Mouse (Mus musculus): ENCODE data around the gene Uso1. TPM values are rescaled to one million over a fixed set of nuclear protein-coding genes. Genes with fewer than 3 reads are reported as not detected.

Gene Uso1
- polyA plus RNA-seq, 1 experiment, result 10.1 TPM

DNA sequence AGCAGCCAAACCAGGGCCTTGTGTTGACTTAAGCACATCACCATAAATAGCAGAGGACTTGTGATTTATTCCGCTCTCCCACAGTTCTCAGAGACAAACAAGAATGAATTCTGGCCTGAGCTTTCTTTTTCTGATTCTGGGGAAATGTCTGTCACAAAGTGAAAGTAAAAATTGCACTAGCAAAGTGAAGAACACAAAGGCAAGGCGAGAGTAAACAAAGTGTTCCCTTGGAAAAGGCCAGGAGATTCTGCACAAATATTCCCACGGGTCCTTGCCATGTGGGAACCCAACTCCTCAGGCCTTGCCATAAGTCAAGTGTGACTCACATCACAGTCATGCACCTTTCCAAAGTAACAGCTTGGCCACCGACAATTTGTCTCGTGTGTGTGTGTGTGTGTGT, 68.0 kb downstream of the Uso1 start:
- H3K27ac ChIP-seq (ENCODE audit: insufficient read depth, low read length), result no peak overlapping the region
- H3K4me3 ChIP-seq (ENCODE audit: extremely low read depth, insufficient read depth, insufficient read length), result no peak overlapping the region
- H3K4me1 ChIP-seq (ENCODE audit: control insufficient read depth, insufficient read depth, insufficient read length), result no peaks in the 10 kb centered on the region; the same call in 1 of the 2 replicates
- H3K36me3 ChIP-seq (ENCODE audit: control insufficient read depth, insufficient read depth, low read length), result peaks cover 9% of the 10 kb centered on the region
- DNase-seq (ENCODE audit: low read depth in 1 of 2, low spot score in 2 of 2), result no peak
- WGBS, result 83% methylated on average over 5 of the region's 5 CpGs
- TF ChIP-seq CTCF (IDR thresholded peaks at IDR 0.05; ENCODE audit: extremely low read depth, insufficient read depth, insufficient read length, insufficient replicate concordance) (no peak), POLR2A (IDR thresholded peaks at IDR 0.05; ENCODE audit: low read depth, low read length) (no peak)
- no peaks in the 10 kb centered on the region for H3K27me3 ChIP-seq (ENCODE audit: control insufficient read depth, insufficient read depth, low read length)

DNA sequence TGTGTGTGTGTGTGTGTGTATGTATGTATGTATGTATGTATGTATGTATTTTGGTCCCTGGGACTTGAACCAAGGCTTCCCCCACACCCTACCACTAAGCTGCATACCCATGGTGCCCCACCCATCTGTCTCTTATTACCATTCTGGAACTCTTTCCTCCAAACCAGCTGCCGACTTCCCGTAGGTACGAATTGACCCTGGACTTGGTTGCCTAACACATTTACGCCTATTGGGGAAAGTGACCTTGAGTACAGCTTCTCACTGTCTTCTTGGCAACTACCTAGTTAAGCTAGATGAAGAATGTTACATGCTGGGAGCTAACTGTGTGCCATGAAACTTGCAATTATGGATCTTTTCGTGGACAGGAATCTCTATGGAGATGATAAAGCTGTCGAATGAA, 68.4 kb downstream of the Uso1 start:
- TF ChIP-seq CTCF (IDR thresholded peaks at IDR 0.05; ENCODE audit: extremely low read depth, insufficient read depth, insufficient read length, insufficient replicate concordance) (no peak), POLR2A (IDR thresholded peaks at IDR 0.05; ENCODE audit: low read depth, low read length) (no peak)
- Histone ChIP-seq H3K4me3 (ENCODE audit: extremely low read depth, insufficient read depth, insufficient read length) (no peak overlapping the region), H3K36me3 (ENCODE audit: control insufficient read depth, insufficient read depth, low read length) (peaks cover 6% of the 10 kb centered on the region), H3K4me1 (ENCODE audit: control insufficient read depth, insufficient read depth, insufficient read length) (no peaks in the 10 kb centered on the region; the same call in 1 of the 2 replicates), H3K27ac (ENCODE audit: insufficient read depth, low read length) (no peak overlapping the region), H3K27me3 (ENCODE audit: control insufficient read depth, insufficient read depth, low read length) (no peaks in the 10 kb centered on the region)
- 92% methylated on average over 6 of the region's 6 CpGs for WGBS
- no peak for DNase-seq (ENCODE audit: low read depth in 1 of 2, low spot score in 2 of 2)

DNA sequence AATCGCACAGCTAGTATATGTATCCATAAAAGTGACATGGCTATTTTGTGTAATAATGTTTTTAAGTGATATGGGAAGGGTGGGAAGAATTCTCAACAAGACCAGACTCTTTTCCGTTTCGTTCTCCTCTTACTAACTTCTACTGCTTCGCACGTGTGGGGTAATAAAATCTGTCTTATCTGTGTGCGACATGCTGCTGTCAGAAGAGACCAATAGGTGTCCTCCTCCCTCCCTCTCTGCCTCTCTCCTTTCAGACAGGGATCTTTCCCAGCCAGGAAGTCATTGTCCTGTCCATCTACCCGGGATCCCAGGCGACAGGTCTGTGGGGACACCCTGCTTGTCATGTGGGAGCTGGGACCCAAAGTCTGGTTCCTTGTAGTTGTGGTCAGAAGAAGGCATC, 72.5 kb downstream of the Uso1 start:
- Histone ChIP-seq H3K27ac (ENCODE audit: insufficient read depth, low read length) (no peak overlapping the region), H3K4me1 (ENCODE audit: control insufficient read depth, insufficient read depth, insufficient read length) (no peaks in the 10 kb centered on the region; the same call in 1 of the 2 replicates), H3K4me3 (ENCODE audit: extremely low read depth, insufficient read depth, insufficient read length) (no peak overlapping the region), H3K36me3 (ENCODE audit: control insufficient read depth, insufficient read depth, low read length) (no peaks in the 10 kb centered on the region), H3K27me3 (ENCODE audit: control insufficient read depth, insufficient read depth, low read length) (no peaks in the 10 kb centered on the region)
- no peak for TF ChIP-seq POLR2A (IDR thresholded peaks at IDR 0.05; ENCODE audit: low read depth, low read length)
- TF ChIP-seq CTCF (IDR thresholded peaks at IDR 0.05; ENCODE audit: extremely low read depth, insufficient read depth, insufficient read length, insufficient replicate concordance), result no peak
- WGBS, result 70% methylated on average over 8 of the region's 8 CpGs
- DNase-seq (ENCODE audit: low read depth in 1 of 2, low spot score in 2 of 2), result no peak

DNA sequence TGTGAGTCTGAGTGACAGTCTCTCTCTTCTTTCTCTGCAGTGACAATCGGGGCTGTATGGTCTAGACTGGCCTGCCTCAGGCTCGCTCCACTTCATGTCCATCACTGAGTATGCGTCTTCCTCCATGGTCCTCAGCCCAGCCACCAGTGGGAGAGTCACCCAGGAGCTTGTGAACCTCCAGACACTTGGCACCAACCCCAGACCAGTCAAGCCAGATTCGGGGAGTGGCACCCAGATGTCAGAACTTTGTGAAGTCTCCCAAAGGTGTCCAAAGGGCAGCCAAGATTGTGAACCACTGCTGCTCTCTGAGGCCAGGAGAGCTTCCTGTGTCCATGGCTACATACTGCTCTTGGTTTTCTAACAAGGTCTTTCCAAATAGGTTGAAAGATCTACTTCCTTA, 74.5 kb downstream of the Uso1 start:
- TF ChIP-seq POLR2A (IDR thresholded peaks at IDR 0.05; ENCODE audit: low read depth, low read length) (no peak), CTCF (IDR thresholded peaks at IDR 0.05; ENCODE audit: extremely low read depth, insufficient read depth, insufficient read length, insufficient replicate concordance) (no peak)
- H3K27me3 ChIP-seq (ENCODE audit: control insufficient read depth, insufficient read depth, low read length), result no peaks in the 10 kb centered on the region
- H3K4me3 ChIP-seq (ENCODE audit: extremely low read depth, insufficient read depth, insufficient read length), result no peak overlapping the region
- DNase-seq (ENCODE audit: low read depth in 1 of 2, low spot score in 2 of 2), result no peak
- H3K4me1 ChIP-seq (ENCODE audit: control insufficient read depth, insufficient read depth, insufficient read length), result no peaks in the 10 kb centered on the region
- 91% methylated on average over 4 of the region's 4 CpGs for WGBS
- no peaks in the 10 kb centered on the region for H3K36me3 ChIP-seq (ENCODE audit: control insufficient read depth, insufficient read depth, low read length)
- H3K27ac ChIP-seq (ENCODE audit: insufficient read depth, low read length), result no peak overlapping the region

DNA sequence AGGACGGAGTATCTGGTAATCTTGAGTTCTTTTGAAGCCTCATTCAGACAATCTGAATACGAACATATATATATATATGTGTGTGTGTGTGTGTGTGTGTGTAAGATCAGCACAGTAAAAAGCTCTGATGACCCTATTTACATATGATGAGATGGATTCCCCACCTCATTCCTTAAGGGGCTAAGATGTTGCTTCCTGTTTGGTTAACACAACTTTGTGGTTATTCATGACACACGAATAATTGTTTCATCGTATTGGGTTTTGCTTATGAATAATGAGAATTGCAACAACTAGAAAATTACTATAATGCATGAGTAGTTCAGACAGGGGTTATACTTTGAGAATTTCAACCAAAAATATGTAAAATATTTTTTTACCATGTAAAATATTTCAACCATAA, 77.6 kb downstream of the Uso1 start, which contains the start of gene U90926:
TSS of gene U90926 (minus strand) at position 101 of the 400 bp plus-strand sequence.
- WGBS, result 85% methylated on average over 4 of the region's 4 CpGs
- TF ChIP-seq CTCF (IDR thresholded peaks at IDR 0.05; ENCODE audit: extremely low read depth, insufficient read depth, insufficient read length, insufficient replicate concordance), result no peak
- H3K27ac ChIP-seq (ENCODE audit: insufficient read depth, low read length), result no peak within 1 kb of the TSS
- no peaks in the 10 kb centered on the region for H3K27me3 ChIP-seq (ENCODE audit: control insufficient read depth, insufficient read depth, low read length)
- H3K4me3 ChIP-seq (ENCODE audit: extremely low read depth, insufficient read depth, insufficient read length), result no peak within 1 kb of the TSS
- no peak for DNase-seq (ENCODE audit: low read depth in 1 of 2, low spot score in 2 of 2)
- no peaks in the 10 kb centered on the region for H3K36me3 ChIP-seq (ENCODE audit: control insufficient read depth, insufficient read depth, low read length)
- H3K4me1 ChIP-seq (ENCODE audit: control insufficient read depth, insufficient read depth, insufficient read length), result no peaks in the 10 kb centered on the region

DNA sequence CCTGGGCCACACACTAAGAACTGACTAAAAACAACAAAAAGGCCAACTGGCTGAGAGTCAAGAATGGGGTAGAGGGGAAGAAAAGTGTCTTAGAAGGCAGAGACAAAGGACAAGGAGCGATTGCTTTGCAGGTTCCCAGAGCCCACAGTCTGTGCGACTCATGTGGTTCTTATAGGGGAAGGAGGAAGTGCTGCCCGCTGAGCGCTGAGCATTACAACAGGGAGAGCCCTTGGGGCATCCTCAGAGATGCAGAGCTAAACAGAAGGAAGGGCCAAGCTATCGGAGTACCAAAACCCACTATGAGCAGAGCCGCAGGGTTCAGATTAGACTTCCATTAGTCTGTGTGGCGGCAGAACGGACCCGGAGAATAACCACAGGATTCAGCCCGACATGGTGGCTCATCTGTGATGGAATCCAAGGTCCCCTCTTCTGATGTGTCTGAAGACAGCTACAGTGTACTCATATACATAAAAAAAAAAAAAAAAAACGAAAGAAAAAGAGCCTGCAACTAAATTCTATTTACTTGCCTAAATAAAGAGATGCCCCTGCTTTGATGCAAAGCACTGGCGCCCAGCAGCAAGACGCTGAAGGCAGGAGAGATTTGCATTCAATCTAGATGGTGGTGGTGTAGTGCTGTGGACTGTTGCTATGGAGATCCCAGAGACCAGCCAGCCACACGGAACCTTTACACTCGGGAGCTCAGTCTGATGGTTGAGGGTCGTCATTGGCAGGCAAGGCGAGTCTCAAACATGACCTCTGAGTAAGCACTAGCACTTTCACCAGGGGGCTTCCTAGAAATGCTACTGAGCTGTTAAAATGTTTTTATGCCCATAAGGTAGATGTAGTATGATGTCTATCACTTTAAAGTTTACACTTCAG, 81.4 kb downstream of the Uso1 start:
- Histone ChIP-seq H3K4me1 (ENCODE audit: control insufficient read depth, insufficient read depth, insufficient read length) (no peaks in the 10 kb centered on the region), H3K27ac (ENCODE audit: insufficient read depth, low read length) (no peak overlapping the region), H3K36me3 (ENCODE audit: control insufficient read depth, insufficient read depth, low read length) (no peaks in the 10 kb centered on the region), H3K4me3 (ENCODE audit: extremely low read depth, insufficient read depth, insufficient read length) (no peak overlapping the region), H3K27me3 (ENCODE audit: control insufficient read depth, insufficient read depth, low read length) (no peaks in the 10 kb centered on the region)
- 69% methylated on average over 17 of the region's 17 CpGs for WGBS
- TF ChIP-seq CTCF (IDR thresholded peaks at IDR 0.05; ENCODE audit: extremely low read depth, insufficient read depth, insufficient read length, insufficient replicate concordance) (no peak), POLR2A (IDR thresholded peaks at IDR 0.05; ENCODE audit: low read depth, low read length) (no peak)
- DNase-seq (ENCODE audit: low read depth in 1 of 2, low spot score in 2 of 2), result no peak

DNA sequence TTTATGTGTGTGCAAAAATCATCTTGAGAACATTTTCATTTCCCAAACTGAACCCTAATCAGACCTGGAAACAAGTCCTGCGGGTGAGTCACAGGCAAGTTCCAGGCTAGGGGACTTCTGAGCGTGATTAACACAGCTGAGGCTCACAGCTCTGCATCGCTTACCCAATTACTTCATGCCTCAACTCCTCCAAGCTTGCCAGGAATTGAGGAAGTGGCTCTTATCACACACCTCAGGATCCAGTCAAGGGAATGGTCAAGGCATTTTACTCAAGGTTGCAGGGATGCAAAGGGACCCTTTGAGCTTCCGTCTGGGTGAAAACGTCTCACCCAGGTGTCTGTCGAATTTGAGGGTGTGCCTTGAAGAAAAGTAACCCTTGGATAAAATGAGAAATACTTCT, 82.1 kb downstream of the Uso1 start:
- H3K4me1 ChIP-seq (ENCODE audit: control insufficient read depth, insufficient read depth, insufficient read length), result no peaks in the 10 kb centered on the region
- TF ChIP-seq CTCF (IDR thresholded peaks at IDR 0.05; ENCODE audit: extremely low read depth, insufficient read depth, insufficient read length, insufficient replicate concordance) (no peak), POLR2A (IDR thresholded peaks at IDR 0.05; ENCODE audit: low read depth, low read length) (no peak)
- no peak for DNase-seq (ENCODE audit: low read depth in 1 of 2, low spot score in 2 of 2)
- H3K4me3 ChIP-seq (ENCODE audit: extremely low read depth, insufficient read depth, insufficient read length), result no peak overlapping the region
- no peak overlapping the region for H3K27ac ChIP-seq (ENCODE audit: insufficient read depth, low read length)
- H3K36me3 ChIP-seq (ENCODE audit: control insufficient read depth, insufficient read depth, low read length), result no peaks in the 10 kb centered on the region
- WGBS, result 67% methylated on average over 6 of the region's 6 CpGs
- no peaks in the 10 kb centered on the region for H3K27me3 ChIP-seq (ENCODE audit: control insufficient read depth, insufficient read depth, low read length)
